Mouse (Mus musculus) cerebellum, postnatal 25 days (tissue): Measurements from ENCODE around the gene Slc43a2.

Experiments
- DNase-seq, 2 experiments: peaks; one replicate each; pipeline ENCODE4 v3.0.0; 2021; ENCODE audit warnings: mixed read lengths in 2 of 2

Slc43a2 gene

GRCm38 (mm10) chr11:75531469-75532242 lies at the start of gene Slc43a2:
Gene Slc43a2 (plus strand): TSS chr11:75531694.
- DNase-seq = peak; percentile 98 to 99

- DNase-seq = no peak
These were observed 45.3 kb upstream of the Slc43a2 start for GRCm38 (mm10) chr11:75486192-75486591.

GRCm38 (mm10) chr11:75486601-75487285 lies 44.8 kb upstream of the Slc43a2 start, which contains the start of gene Prpf8:
Gene Prpf8 (plus strand): TSS chr11:75486816.
- peak; percentile 97 to 99 for DNase-seq

- DNase-seq = no peak
These were observed 44.0 kb upstream of the Slc43a2 start for GRCm38 (mm10) chr11:75487496-75487895.

- no peak for DNase-seq
These were observed 37.0 kb upstream of the Slc43a2 start for GRCm38 (mm10) chr11:75494296-75495049.

GRCm38 (mm10) chr11:75498126-75498525 lies 33.4 kb upstream of the Slc43a2 start:
- no peak for DNase-seq

DNA sequence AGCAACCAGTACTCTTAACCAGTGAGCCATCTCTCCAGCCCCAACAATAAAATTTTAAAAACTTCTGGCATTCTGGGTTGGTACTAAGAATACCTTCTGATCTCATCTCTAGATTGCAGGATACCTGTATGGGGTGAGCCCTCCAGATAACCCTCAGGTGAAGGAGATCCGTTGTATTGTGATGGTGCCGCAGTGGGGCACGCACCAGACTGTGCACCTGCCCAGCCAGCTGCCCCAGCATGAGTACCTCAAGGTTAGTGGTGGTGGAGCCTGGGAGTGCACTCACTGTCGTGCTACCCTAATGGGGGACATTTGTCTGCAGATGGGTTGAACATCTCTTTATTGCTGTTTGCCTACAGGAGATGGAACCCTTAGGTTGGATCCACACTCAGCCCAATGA lies 23.3 kb upstream of the Slc43a2 start:
- no peak for DNase-seq

DNA sequence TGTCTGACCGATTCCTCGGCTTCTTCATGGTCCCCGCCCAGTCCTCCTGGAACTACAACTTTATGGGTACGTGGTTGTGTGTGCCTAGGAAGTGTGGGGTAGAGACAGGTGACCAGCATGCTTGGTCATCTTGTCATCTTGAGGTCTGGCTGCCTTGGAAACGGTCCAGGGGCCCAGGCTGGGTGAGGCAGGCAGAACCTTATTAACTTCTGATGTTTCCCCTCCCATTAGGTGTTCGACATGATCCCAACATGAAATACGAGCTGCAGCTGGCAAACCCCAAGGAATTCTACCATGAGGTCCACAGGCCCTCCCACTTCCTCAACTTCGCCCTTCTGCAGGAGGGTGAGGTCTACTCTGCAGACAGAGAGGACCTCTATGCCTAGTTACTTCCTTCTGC lies 22.6 kb upstream of the Slc43a2 start:
- DNase-seq = peak in 1 of 2 experiments; percentile 40

- DNase-seq = peak; percentile 72 to 79
These were observed 21.5 kb upstream of the Slc43a2 start, which contains the start of gene Rilp for GRCm38 (mm10) chr11:75509741-75510626. Gene Rilp (plus strand): TSS chr11:75510094.

GRCm38 (mm10) chr11:75510627-75510993 lies 20.9 kb upstream of the Slc43a2 start:
- DNase-seq = peak; percentile 94 to 97

DNA sequence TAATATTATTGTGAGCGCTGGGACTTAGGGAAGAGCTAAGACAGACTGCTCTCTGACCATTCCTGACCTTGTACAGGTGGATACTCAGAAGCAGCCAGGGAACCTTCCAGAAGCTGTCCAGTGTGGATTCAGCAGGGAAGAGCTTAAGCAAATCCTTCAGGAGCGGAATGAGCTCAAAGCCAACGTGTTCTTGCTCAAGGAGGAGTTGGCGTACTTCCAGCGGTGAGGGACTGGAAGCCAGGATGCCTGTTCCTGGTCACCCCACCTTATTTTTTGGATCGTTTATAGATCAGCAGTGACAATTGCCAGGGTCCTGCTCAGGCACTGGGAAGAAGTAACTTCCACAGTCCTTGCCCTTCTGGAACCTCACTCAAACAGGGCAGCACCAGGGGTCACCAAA lies 20.3 kb upstream of the Slc43a2 start:
- DNase-seq = peak; percentile 45 to 68

DNA sequence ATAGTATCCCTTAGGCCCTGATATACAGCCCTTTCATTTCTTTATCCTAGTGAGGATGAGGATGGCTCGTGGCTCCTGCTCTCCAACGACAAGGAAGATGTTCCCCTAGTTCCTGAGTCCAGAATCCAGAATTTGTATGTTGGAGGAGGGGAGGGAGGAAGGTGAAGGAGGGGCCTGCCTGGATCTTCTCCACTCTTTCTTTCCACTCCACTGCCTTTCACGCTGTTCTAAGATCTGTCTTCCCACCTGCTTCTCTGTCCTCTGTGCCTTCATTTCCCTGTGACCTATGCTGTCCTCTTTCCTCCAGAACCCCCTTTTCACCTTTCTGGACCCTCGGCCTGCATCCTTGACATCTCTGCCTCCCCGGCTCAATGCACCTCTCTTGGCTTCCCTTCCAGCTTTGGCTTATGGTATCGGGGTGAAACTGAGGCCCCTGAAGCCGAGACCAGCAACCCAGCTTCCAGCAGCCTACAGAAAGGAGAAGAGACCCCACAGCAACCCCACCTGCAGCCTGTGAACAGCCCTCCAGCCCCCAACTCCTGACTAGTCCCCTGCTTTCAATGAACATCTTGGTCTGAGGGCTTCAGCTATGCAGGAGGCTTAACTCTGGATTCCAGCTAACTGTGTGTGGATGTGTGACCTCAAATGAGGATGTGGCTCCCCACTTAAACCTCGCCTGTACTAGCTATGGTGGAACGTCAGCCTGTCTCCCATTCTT lies 19.0 kb upstream of the Slc43a2 start:
- no peak for DNase-seq

DNA sequence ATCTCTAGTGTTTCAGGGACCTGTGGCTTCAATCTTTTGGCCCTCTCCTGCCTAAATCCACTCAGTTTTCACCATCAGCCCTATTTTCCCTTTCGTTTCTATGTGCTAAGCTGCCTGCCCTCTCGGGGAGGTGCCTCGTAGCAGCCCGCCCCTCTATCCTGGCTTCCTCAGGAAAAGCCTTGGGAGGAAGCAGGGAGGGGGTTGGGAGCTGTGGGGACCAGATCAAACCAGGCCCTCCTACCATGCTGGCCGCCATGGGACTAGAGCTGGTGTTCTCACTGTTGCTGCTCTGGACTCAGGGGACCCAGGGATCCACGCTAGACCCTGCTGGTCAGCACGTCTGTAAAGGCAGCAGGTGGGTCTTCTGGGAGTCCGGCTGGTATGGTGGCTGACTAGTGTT lies 18.2 kb upstream of the Slc43a2 start, which contains the start of gene Scarf1:
Gene Scarf1 (plus strand): TSS at position 205 of the 400 bp plus-strand sequence.
- DNase-seq = no peak

DNA sequence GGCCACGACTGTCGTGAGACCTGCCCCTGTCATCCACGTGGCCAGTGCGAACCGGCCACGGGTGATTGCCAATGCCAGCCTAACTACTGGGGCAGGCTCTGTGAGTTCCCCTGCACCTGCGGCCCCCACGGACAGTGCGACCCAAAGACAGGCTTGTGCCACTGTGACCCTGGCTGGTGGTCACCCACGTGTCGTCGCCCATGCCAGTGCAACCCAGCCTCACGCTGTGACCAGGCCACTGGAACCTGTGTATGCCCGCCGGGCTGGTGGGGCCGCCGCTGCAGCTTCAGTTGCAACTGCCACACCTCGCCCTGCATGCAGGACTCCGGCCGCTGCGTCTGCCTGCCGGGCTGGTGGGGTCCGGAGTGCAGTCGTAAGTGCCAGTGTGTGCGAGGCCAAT lies 16.3 kb upstream of the Slc43a2 start:
- no peak for DNase-seq

DNA sequence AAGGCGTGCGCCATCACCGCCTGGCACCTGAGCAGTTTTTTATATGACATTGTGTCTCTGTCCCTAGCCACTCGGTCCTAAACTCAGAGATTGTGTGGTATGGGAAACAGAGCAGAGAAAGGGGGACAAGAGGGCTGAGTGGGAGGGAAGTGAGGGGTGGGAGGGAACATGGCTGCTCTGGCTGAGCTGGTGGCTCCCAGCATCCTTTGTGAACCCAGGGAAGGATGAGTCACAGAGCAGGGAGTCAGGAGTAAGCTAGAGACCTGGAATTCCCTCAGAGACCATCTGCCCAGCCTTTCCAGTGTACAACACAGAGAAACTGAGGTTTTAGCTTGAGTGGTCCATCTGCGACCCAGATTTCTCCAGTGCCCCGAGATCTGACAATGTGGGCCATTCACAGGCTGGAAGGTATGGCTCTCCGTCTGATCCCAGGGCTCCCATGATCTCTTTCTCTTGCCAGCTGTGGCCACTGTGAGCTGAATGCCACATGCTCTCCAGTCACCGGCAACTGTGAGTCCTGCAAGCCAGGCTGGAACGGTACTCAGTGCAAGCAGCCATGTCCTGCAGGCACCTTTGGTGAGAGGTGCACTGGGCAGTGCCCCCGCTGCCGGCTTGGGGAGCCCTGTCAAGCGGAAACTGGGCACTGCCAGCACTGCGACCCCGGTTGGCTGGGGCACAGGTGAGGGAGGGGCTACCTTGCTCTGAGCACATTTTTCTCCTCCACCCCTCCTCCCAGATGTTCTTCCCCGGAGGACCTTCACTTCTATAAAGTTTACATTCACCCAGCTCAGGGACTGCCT lies 11.5 kb upstream of the Slc43a2 start:
- no peak for DNase-seq

- no peak for DNase-seq
These were observed 9.9 kb upstream of the Slc43a2 start for GRCm38 (mm10) chr11:75521609-75522008.

DNA sequence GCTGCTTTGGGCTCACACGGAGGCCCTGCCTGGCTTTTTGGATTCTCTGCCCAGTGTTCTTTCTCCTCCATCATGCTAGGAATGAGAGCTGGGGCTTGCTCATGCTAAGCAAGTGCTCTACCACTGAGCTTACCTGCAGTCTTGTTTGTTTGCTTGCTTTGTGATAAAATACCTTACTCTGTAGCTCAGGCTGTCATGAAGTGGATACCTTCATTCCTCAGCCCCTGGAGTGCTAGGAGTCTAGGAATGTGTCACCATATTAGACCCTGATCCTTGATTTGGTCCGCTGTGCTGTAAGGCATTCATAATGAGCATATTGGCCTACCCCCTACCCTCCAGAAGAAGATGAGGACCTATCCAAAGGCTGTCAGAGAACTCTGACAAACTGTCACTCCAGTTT lies 8.7 kb upstream of the Slc43a2 start:
- no peak for DNase-seq

GRCm38 (mm10) chr11:75525531-75526125 lies 5.9 kb upstream of the Slc43a2 start:
- peak; percentile 83 to 84 for DNase-seq

DNA sequence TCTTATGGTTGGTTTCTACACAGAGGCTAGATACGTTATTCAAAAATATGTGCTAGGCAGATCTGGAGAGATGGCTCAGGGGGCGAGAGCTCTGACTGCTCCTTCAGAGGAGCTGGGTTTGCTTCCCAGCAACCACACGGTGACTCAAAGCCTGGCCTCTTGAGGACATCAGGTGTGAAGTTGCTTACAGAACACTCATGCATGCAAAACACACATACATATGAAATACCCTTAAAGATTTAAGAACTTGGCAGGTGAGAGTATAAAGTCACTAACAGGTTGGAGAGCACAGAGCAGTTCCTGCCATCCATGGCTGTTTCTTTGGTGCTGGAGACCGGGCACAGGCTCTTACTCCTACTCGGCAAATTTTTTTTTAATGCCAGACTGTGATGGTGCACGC lies 4.6 kb upstream of the Slc43a2 start:
- peak in 1 of 2 experiments; percentile 11 for DNase-seq

DNA sequence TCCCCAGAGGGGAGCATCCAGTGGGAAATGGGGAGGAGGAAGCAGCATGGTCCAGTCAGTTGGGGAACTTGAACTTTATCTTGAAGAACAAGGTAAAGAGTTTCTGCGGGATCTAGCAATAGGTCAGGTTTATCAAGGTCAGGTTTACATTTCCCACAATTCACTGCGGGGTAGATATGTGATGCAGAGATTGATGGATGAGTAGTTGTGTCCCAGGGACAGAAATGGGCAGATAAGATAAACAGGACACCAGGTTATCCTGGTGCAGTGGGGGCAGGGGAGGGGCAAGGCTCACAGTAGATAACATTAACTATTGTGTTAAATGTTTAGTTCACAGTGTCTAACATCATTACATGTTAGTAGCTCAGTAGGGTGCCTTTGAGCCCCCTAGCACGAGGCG lies 1.7 kb upstream of the Slc43a2 start:
- DNase-seq = no peak
